Mouse (Mus musculus): Measurements from ENCODE around the gene Nsmce4a. TPM values are rescaled to one million over a fixed set of nuclear protein-coding genes. Genes with fewer than 3 reads are reported as not detected.

The Nsmce4a gene
- polyA plus RNA-seq, 1 experiment from 2014 or later = 160 TPM

Other genes with a start within 250 kb of the Nsmce4a start
- gene Ate1, start 52.7 kb downstream of the Nsmce4a start, polyA plus RNA-seq (2014; fragmentation: Nextera tagmentation; extraction: Ambion mirVana) = 64.2 and 67.3 TPM in 2 replicates
- gene Tacc2, start 4.3 kb upstream of the Nsmce4a start, polyA plus RNA-seq (2014; fragmentation: Nextera tagmentation; extraction: Ambion mirVana) = 55.9 and 56.4 TPM in 2 replicates
- not detected in 2 replicates for gene Btbd16, start 201.0 kb upstream of the Nsmce4a start, polyA plus RNA-seq (2014; fragmentation: Nextera tagmentation; extraction: Ambion mirVana)